Mouse (Mus musculus) embryonic fibroblast, embryonic 13.5 days (primary cell): ENCODE data around the gene Gjb3.

Experiments used
- CTCF ChIP-seq: IDR thresholded peaks from 2 replicates; pipeline ENCODE4 v1.5.1; 2011; ENCODE audit warnings: mild to moderate bottlenecking, control low read depth, low read length, moderate library complexity, borderline replicate concordance; ENCODE audit not compliant: insufficient read depth
- POLR2A ChIP-seq: IDR thresholded peaks from 2 replicates; pipeline ENCODE4 v1.6.1; 2011; ENCODE audit warnings: low read depth, mild to moderate bottlenecking, control low read depth, low read length, moderate library complexity

DNA sequence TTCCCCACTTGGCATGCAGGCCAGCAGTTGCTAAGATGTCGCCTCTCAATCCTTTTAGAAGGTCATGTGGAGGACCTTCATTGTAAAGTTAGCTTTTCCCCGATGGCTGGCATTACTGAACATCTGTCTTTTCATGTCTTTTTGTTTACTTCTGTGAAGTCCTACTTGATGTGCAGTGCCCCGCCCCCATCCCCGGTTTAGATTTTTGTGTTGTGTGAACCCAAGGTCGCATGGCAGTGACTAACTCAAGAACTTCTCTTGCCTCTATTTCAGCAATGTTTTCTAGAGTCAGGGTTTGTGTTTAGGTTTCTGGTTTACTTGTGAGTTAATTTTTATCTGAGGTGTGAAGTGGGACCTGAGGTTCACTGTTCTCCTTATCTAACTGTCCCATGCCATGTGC, 38.0 kb downstream of the Gjb3 start:
- TF ChIP-seq CTCF (no peak), POLR2A (no peak)
